Mouse (Mus musculus) heart, embryonic 10.5 days (tissue): ENCODE data around the gene Sult1a1. TPM values are rescaled to one million over a fixed set of nuclear protein-coding genes. Genes with fewer than 3 reads are reported as not detected.

ENCODE experiments used
- DNase-seq: peaks from one replicate; pipeline ENCODE4 v3.0.0-alpha.2; 2017; ENCODE audit warnings: low spot score
- H3K27ac ChIP-seq: fragments of 300-500 bp; sonication (generic); 2 replicates; pipeline ENCODE4 v1.5.1; 2016; ENCODE audit warnings: mild to moderate bottlenecking
- H3K27me3 ChIP-seq: fragments of 300-500 bp; sonication (generic); 2 replicates; pipeline ENCODE4 v1.6.1; 2016; ENCODE audit warnings: mild to moderate bottlenecking; ENCODE audit not compliant: poor library complexity, insufficient read depth, severe bottlenecking
- H3K36me3 ChIP-seq: fragments of 300-500 bp; sonication (generic); 2 replicates; pipeline ENCODE4 v1.6.1; 2016; ENCODE audit warnings: mild to moderate bottlenecking, moderate library complexity
- H3K4me1 ChIP-seq: fragments of 300-500 bp; sonication (generic); 2 replicates; pipeline ENCODE4 v1.6.1; 2016; ENCODE audit warnings: mild to moderate bottlenecking
- H3K4me3 ChIP-seq: fragments of 300-500 bp; sonication (generic); 2 replicates; pipeline ENCODE4 v1.5.1; 2016; ENCODE audit warnings: mild to moderate bottlenecking, moderate library complexity
- H3K9me3 ChIP-seq: fragments of 300-500 bp; sonication (generic); 2 replicates; pipeline ENCODE4 v1.6.1; 2016; ENCODE audit warnings: mild to moderate bottlenecking, moderate library complexity
- WGBS: fragments of 180-500 bp; shearing (Covaris S2); methylation state at CpG from one replicate; pipeline ENCODE4 v1.1.7; 2016; 5-methylcytosine and 5-hydroxymethylcytosine counted together
- polyA plus RNA-seq: library from polyadenylated mRNA; unstranded; fragments of >200 nt; fragmentation: Nextera tagmentation; extraction: Ambion mirVana; gene quantifications from 2 replicates; pipeline ENCODE4 v1.2.1, GENCODE M21; 2016

Sult1a1 gene
- polyA plus RNA-seq, 1 experiment from 2014 or later = 0.34 TPM

- DNase-seq = no peak
- Histone ChIP-seq H3K27ac (no peak overlapping the region), H3K36me3 (0 out of 2 replicates have a peak, but pooled peaks cover 3% of the 10 kb centered on the region), H3K27me3 (peaks cover 54% of the 10 kb centered on the region), H3K4me3 (no peak overlapping the region; the same call in 1 of the 2 replicates), H3K9me3 (no peaks in the 10 kb centered on the region), H3K4me1 (peaks cover 37% of the 10 kb centered on the region)
- 27% methylated on average over 7 of the region's 7 CpGs for WGBS
These were observed 27.5 kb upstream of the Sult1a1 start for GRCm38 (mm10) chr7:126703757-126704077.

- Histone ChIP-seq H3K27ac (no peak overlapping the region), H3K27me3 (peaks cover 54% of the 10 kb centered on the region), H3K4me3 (no peak overlapping the region), H3K4me1 (peaks cover 37% of the 10 kb centered on the region), H3K36me3 (0 out of 2 replicates have a peak, but pooled peaks cover 3% of the 10 kb centered on the region), H3K9me3 (no peaks in the 10 kb centered on the region)
- WGBS = 74% methylated on average over 12 of the region's 12 CpGs
- DNase-seq = no peak
These were observed 26.9 kb upstream of the Sult1a1 start for GRCm38 (mm10) chr7:126702861-126703756.

GRCm38 (mm10) chr7:126702358-126702757 lies 26.1 kb upstream of the Sult1a1 start:
- H3K9me3 ChIP-seq = no peaks in the 10 kb centered on the region
- no peak for DNase-seq
- peaks cover 9% of the 10 kb centered on the region; the same call in 1 of the 2 replicates for H3K36me3 ChIP-seq
- peaks cover 40% of the 10 kb centered on the region for H3K4me1 ChIP-seq
- no peak overlapping the region for H3K4me3 ChIP-seq
- H3K27ac ChIP-seq = no peak overlapping the region
- peaks cover 50% of the 10 kb centered on the region for H3K27me3 ChIP-seq
- 64% methylated on average over 6 of the region's 6 CpGs for WGBS

- 56% methylated on average over 24 of the region's 24 CpGs for WGBS
- no peak for DNase-seq
- Histone ChIP-seq H3K36me3 (peaks cover 11% of the 10 kb centered on the region; the same call in 1 of the 2 replicates), H3K27ac (no peak overlapping the region), H3K4me3 (peak overlapping the region; percentile 8; the same call in 1 of the 2 replicates), H3K4me1 (peaks cover 46% of the 10 kb centered on the region), H3K27me3 (peaks cover 50% of the 10 kb centered on the region), H3K9me3 (no peaks in the 10 kb centered on the region)
These were observed 25.5 kb upstream of the Sult1a1 start for GRCm38 (mm10) chr7:126701559-126702357.

GRCm38 (mm10) chr7:126701070-126701469 lies 24.8 kb upstream of the Sult1a1 start:
- WGBS = 3% methylated on average over 11 of the region's 11 CpGs
- H3K4me3 ChIP-seq = peak overlapping the region; percentile 8; the same call in 1 of the 2 replicates
- H3K4me1 ChIP-seq = peaks cover 51% of the 10 kb centered on the region
- DNase-seq = peak; percentile 93
- H3K9me3 ChIP-seq = no peaks in the 10 kb centered on the region
- H3K36me3 ChIP-seq = peaks cover 11% of the 10 kb centered on the region; the same call in 1 of the 2 replicates
- H3K27me3 ChIP-seq = peaks cover 45% of the 10 kb centered on the region
- no peak overlapping the region for H3K27ac ChIP-seq

- H3K4me1 ChIP-seq = peaks cover 51% of the 10 kb centered on the region
- no peak overlapping the region for H3K4me3 ChIP-seq
- no peaks in the 10 kb centered on the region for H3K9me3 ChIP-seq
- H3K36me3 ChIP-seq = peaks cover 11% of the 10 kb centered on the region; the same call in 1 of the 2 replicates
- H3K27ac ChIP-seq = no peak overlapping the region
- 77% methylated on average over 25 of the region's 25 CpGs for WGBS
- peaks cover 37% of the 10 kb centered on the region for H3K27me3 ChIP-seq
- DNase-seq = no peak
These were observed 24.1 kb upstream of the Sult1a1 start for GRCm38 (mm10) chr7:126700063-126701015.

GRCm38 (mm10) chr7:126697838-126698237 lies 21.6 kb upstream of the Sult1a1 start:
- no peak for DNase-seq
- Histone ChIP-seq H3K9me3 (no peaks in the 10 kb centered on the region), H3K27ac (no peak overlapping the region), H3K4me1 (peaks cover 43% of the 10 kb centered on the region), H3K36me3 (peaks cover 11% of the 10 kb centered on the region; the same call in 1 of the 2 replicates), H3K4me3 (no peak overlapping the region), H3K27me3 (peaks cover 13% of the 10 kb centered on the region)
- 93% methylated on average over 8 of the region's 8 CpGs for WGBS

- Histone ChIP-seq H3K27ac (no peak overlapping the region), H3K4me1 (peaks cover 43% of the 10 kb centered on the region), H3K36me3 (peaks cover 20% of the 10 kb centered on the region), H3K9me3 (no peaks in the 10 kb centered on the region), H3K4me3 (peak overlapping the region; percentile 88), H3K27me3 (peaks cover 4% of the 10 kb centered on the region)
- WGBS = 76% methylated on average over 3 of the region's 3 CpGs
- DNase-seq = no peak
These were observed 20.7 kb upstream of the Sult1a1 start for GRCm38 (mm10) chr7:126696886-126697285.

- Histone ChIP-seq H3K9me3 (no peaks in the 10 kb centered on the region), H3K4me3 (peak overlapping the region; percentile 88), H3K27me3 (no peaks in the 10 kb centered on the region), H3K36me3 (peaks cover 26% of the 10 kb centered on the region), H3K4me1 (peaks cover 39% of the 10 kb centered on the region), H3K27ac (peak overlapping the region; percentile 96)
- WGBS = 7% methylated on average over 17 of the region's 17 CpGs
- DNase-seq = no peak
These were observed 20.1 kb upstream of the Sult1a1 start for GRCm38 (mm10) chr7:126696303-126696702.

- H3K36me3 ChIP-seq = peaks cover 32% of the 10 kb centered on the region
- H3K4me3 ChIP-seq = peak within 1 kb of the TSS; percentile 88
- peak within 1 kb of the TSS; percentile 96 for H3K27ac ChIP-seq
- no peaks in the 10 kb centered on the region for H3K9me3 ChIP-seq
- no peaks in the 10 kb centered on the region for H3K27me3 ChIP-seq
- under 1% methylated on average over 40 of the region's 40 CpGs for WGBS
- H3K4me1 ChIP-seq = peaks cover 34% of the 10 kb centered on the region
- peak; percentile 99 for DNase-seq
These were observed 19.5 kb upstream of the Sult1a1 start, which contains the start of gene Slx1b for GRCm38 (mm10) chr7:126695631-126696207. Gene Slx1b, minus strand, starts transcription at chr7:126695784.

GRCm38 (mm10) chr7:126695210-126695611 lies 19.0 kb upstream of the Sult1a1 start, which contains the start of gene Bola2:
Gene Bola2, plus strand, starts transcription at chr7:126695401.
- Histone ChIP-seq H3K4me3 (peak within 1 kb of the TSS; percentile 88), H3K4me1 (peaks cover 33% of the 10 kb centered on the region), H3K36me3 (peaks cover 34% of the 10 kb centered on the region), H3K27ac (peak within 1 kb of the TSS; percentile 96), H3K9me3 (no peaks in the 10 kb centered on the region), H3K27me3 (no peaks in the 10 kb centered on the region)
- DNase-seq = no peak
- WGBS = 0% methylated on average over 31 of the region's 31 CpGs
